Mouse (Mus musculus) WW6 (cell line): ENCODE measurements around the gene Nup107.

Source experiments
- DNase-seq: peaks from one replicate; pipeline ENCODE4 v3.0.0-alpha.2; 2013; ENCODE audit warnings: low read depth, low spot score

Gene Nup107

GRCm38 (mm10) chr10:117803870-117804850 is 11.7 kb upstream of the Nup107 start:
- no peak for DNase-seq

GRCm38 (mm10) chr10:117801886-117802285 is 9.4 kb upstream of the Nup107 start:
- DNase-seq = no peak

DNA sequence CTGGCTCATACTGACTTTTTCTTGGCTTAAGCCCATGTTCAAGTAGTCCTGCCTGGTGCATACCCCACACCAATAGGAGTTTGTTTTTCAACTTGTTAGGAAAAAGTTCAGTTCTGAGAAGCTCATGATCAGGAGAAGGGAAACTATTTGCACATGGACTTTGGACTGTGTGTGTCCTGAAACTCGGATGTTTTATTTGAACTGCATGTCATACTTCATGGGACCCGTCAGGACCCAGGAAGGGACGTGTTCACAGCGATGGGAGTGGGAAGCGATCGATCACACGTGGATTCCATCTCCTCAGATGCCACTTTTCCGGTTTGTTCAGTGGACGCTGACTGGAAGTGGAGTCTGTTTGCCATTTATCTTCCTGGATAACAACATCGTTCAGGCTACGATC is 7.3 kb upstream of the Nup107 start:
- DNase-seq = no peak

- no peak for DNase-seq
Observed at GRCm38 (mm10) chr10:117798436-117799035, 6.0 kb upstream of the Nup107 start.

DNA sequence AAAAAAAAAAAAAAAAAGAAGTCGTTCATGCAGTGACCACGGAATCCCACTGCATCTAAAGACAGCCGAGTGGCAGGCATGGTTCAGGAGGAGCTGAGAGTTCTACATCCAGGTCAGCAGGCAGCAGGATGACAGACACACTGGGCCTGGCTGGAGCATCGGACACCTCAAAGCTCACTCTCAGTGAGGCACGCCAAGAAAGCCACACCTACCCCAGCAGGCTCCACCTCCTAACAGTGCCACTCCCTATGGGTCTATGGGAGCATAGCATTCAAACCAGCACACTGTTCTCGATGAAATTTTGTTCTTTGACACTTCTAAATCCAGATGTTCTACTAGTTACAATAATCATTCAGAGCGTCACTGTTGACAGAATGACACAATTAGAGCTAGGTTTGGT is 5.2 kb upstream of the Nup107 start:
- DNase-seq = no peak

DNA sequence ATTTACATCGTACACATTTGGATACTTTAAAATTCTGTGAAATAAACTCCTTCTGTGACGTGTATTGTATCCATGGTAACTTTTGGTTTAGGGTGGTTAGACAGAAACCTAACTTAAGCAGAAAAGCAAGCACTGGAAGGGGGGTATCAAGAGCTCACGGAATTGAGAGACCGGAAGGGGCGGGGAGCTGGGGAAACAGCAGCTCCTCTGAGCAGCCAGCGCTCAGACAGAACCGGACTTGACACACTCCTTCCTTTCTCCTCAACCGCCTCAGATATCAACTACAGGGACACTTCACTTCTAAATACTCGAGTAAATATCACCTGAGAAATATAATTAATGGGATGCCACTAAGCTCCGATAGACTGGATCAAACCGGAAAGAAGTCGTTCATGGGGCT is 4.6 kb upstream of the Nup107 start:
- no peak for DNase-seq

DNA sequence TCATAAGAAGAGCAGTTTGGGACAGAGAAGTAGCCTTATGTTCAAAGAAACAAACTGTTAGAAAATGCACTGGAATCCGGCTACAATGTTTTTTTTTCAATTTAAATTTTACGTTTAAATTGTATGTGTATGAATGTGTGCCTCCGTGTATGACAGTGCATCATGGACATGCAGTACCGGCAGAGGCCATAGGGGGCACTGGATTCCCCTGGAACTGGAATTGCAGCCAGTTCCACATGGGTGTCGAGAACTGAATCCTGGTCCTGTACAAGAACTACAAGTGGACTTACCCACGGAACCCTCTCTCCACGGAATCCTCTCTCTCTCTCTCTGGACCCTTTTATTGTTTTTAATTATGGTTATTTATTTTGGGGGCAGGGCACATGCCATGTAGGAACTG is 3.7 kb upstream of the Nup107 start:
- DNase-seq = no peak

GRCm38 (mm10) chr10:117795206-117795605 is 2.7 kb upstream of the Nup107 start:
- no peak for DNase-seq

GRCm38 (mm10) chr10:117793436-117794030 is 1.0 kb upstream of the Nup107 start:
- no peak for DNase-seq

GRCm38 (mm10) chr10:117791171-117791470 is 1.4 kb downstream of the Nup107 start:
- DNase-seq = no peak

DNA sequence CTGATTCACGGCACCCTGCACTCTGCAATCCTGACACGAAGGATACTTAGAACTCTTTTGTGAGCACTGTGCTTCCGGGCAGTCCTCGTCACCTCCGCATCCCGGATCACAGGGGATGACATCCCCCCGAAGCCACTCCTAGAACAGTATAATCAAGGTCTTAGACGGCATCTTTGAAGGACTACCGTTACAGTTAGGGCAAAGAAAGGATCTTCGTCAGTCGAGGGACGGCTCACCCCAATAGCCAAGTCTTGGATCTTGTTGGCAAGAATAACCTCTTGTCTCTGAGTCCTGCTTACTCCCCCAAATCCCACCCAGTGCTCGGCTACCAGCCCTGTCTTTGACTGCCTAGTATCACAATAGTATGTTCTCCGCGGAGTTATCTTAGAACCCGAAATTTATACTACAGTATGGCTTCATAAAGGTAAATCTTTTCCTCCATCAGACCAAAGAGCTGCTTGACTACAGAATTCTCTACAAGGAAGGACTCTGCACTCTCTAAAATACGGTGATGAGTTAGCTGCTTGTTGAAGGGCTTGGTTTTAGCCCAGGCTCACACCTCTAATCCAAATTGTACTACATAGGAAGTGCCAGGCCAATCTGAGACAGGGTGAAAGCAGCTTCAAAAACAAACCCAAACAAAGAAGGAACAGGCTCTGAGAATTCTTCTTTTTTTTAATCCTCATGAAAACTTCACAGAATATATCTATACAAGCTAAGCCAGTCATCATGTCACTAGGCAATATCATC is 1.9 kb downstream of the Nup107 start:
- no peak for DNase-seq

DNA sequence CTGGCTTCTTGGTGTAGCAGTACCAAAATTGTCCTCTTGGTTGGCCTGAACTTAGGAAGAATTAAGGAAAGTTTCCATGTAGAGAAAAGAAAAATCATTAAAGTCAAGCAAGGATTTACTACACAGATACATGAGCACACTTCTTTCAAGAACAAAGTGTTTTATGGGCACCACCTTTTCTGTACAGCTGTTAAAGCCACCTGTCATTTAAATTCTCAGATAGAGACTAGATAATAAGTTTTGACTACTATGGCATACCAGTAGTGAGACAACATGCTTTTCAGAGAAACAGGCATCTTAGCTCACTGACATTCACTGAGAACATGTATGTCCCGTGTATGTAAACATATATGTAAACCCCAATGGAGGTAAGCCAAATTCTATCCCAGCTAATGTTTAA is 2.5 kb downstream of the Nup107 start:
- DNase-seq = no peak

DNA sequence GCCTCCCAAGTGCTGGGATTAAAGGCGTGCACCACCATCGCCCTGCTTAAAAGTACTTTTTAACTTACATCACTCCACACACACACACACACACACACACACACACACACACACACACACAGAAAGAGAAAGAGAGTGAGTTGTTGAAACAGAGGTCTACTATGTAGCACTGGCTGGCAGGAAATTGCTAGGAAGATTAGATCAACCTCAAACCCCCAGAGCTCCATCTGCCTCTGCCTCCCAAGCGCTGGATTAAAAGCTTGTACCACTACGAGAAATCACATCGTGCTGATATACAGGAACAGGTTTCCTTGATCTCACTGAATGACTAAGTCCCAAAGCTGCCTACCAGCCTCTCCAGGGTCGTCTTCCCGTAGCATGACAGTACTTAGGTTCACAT is 7.9 kb downstream of the Nup107 start:
- DNase-seq = no peak

- DNase-seq = no peak
Observed at GRCm38 (mm10) chr10:117783786-117784420, 8.6 kb downstream of the Nup107 start.

- no peak for DNase-seq
Observed at GRCm38 (mm10) chr10:117782491-117783260, 9.8 kb downstream of the Nup107 start.

DNA sequence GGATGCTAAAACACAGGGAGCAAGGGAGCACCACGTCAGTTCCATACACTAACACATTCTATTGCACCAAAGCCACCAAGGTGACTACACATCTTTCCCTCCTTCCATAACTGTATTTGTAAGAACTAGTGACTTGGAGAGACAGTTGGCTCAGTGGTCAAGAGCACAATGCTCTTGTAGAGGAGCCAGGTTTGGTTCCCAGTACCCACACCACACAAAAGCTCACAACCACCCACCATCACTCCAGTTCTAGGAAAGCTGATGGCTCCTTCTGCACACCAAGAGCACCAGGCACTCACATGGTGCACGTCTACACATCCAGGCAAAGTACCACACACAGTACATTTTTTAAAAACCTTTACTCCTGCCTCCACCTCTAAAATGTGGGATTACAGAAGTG is 10.4 kb downstream of the Nup107 start:
- no peak for DNase-seq

DNA sequence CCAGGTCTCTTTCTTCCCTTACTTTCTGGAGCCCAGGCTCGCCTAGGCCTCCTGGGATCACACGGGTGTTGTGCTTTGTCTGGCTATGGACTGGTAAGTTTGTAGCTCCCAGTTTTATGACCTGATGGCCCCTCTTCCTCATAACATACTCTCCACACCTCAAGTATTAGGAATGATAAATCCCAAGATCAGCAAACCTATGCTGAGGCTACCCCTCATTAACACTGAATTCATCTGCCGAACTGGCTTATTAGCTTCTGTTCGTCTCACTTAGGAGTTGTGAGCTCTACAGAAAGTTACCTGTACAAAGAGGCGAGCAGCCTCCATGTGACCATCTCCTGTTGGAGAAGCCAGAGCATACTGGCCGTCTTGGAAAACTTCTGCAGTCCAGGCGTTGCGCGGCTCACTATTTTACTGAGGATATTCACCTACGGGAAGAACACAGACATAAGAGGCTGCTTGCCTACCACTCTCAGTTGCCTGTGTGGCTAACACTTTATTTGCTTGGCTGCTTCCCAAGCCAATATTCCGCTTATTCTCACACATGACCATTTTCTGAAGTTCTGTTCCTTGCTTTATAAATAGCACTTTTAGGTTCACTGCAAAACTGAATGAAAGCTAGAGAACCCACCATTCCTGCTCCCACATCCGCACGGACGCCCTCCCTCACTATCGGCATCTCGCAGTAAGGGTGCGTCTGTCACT is 11.3 kb downstream of the Nup107 start:
- no peak for DNase-seq

DNA sequence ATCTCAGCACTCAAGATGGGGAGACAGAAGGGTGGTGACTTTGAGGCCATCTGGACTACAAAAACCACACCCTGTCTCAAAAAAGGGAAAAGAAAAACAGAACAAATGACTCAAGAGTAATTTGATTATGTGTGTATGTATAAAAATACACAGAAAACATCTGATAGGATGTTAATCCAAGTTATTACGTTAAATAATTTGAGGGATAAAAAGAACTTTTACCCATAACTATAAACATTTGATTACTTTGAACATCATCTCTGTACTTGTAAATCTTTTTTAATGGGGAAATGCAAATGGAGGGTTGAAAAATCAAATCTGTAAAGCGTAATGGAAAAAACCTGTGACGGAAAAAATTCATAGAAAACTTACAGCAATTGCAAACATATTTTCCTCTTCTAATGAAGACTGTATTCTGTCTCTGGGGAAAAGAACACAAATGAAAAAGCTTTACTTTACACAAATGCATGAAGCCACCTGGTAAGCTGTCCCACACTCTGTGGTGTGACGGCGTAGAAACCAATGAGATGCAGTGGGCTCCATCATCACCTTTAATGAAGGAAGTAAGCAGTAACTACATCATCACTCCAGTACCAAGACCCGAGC is 12.1 kb downstream of the Nup107 start:
- no peak for DNase-seq

DNA sequence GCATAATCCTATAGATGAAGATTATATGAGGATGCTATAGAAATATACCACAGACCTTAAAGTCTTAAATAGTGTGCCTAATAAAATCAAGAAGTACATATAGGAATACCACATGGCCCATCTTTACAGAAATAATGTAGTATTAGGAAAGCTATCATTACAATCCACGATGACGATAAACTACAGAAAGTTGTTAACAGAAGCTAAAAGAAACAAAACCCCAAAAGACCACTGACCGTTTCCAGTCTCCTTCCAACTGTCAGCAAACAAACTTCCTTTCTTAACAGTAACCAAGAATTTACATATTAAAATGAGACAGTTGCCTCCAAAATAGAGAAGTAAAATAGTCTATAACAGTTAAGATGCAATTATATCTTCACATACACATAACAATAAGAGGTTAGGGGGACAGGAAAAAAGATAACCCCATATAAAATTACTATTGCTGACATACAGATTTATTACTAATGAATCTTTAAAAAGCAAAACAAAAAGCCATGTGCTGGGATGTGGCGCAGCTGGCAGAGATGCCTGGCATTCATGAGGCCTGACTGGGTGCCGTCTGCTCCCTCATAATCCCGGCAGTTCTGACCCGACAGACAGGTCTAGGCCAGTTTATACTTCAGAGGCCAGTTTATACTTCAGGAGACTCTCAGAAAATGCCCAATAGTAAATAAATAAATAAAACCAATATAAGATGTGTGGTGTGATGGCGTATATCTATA is 12.8 kb downstream of the Nup107 start:
- DNase-seq = no peak
